Mouse (Mus musculus) left cerebral cortex, adult 11 months (tissue): ENCODE data around the gene Trim7.
"Not testable (repeated sequence)": the region's sequence is repeated elsewhere in the genome, so short reads cannot be mapped to it uniquely, and the experiment has no call there.

Source experiments
- DNase-seq: peaks from one replicate; pipeline ENCODE4 v3.0.0; 2022; ENCODE audit warnings: low spot score

Trim7 gene

GRCm38 (mm10) chr11:48823536-48823972 is 2.4 kb upstream of the Trim7 start:
- no peak for DNase-seq

- DNase-seq: no peak
These were observed 1.6 kb upstream of the Trim7 start for GRCm38 (mm10) chr11:48824311-48824830.

- DNase-seq: no peak
These were observed 784 bp downstream of the Trim7 start for GRCm38 (mm10) chr11:48826752-48827096.

- DNase-seq: no peak
These were observed 2.0 kb downstream of the Trim7 start for GRCm38 (mm10) chr11:48827926-48828325.

- DNase-seq: no peak
These were observed 4.3 kb downstream of the Trim7 start for GRCm38 (mm10) chr11:48830279-48830678.

GRCm38 (mm10) chr11:48831273-48831672 is 5.3 kb downstream of the Trim7 start:
- DNase-seq: no peak

GRCm38 (mm10) chr11:48833078-48833730 is 7.3 kb downstream of the Trim7 start:
- DNase-seq: no peak

GRCm38 (mm10) chr11:48833731-48834639 is 8.0 kb downstream of the Trim7 start:
- DNase-seq: peak; percentile 82

GRCm38 (mm10) chr11:48835923-48836322 is 10.0 kb downstream of the Trim7 start:
- DNase-seq: no peak

- DNase-seq: no peak
These were observed 11.0 kb downstream of the Trim7 start for GRCm38 (mm10) chr11:48836990-48837309.

- no peak for DNase-seq
These were observed 11.6 kb downstream of the Trim7 start for GRCm38 (mm10) chr11:48837310-48838180.

- DNase-seq: no peak
These were observed 12.3 kb downstream of the Trim7 start for GRCm38 (mm10) chr11:48838181-48838797.

- no peak for DNase-seq
These were observed 13.1 kb downstream of the Trim7 start for GRCm38 (mm10) chr11:48838879-48839680.

- no peak for DNase-seq
These were observed 14.9 kb downstream of the Trim7 start for GRCm38 (mm10) chr11:48840805-48841204.

- no peak for DNase-seq
These were observed 15.3 kb downstream of the Trim7 start for GRCm38 (mm10) chr11:48841213-48841612.

GRCm38 (mm10) chr11:48842378-48842792 is 16.4 kb downstream of the Trim7 start:
- no peak for DNase-seq

GRCm38 (mm10) chr11:48843202-48843601 is 17.3 kb downstream of the Trim7 start:
- DNase-seq: no peak

- no peak for DNase-seq
These were observed 18.4 kb downstream of the Trim7 start for GRCm38 (mm10) chr11:48844309-48844708.

- no peak for DNase-seq
These were observed 19.4 kb downstream of the Trim7 start for GRCm38 (mm10) chr11:48845244-48845815.

- not testable (repeated sequence) for DNase-seq
These were observed 20.4 kb downstream of the Trim7 start for GRCm38 (mm10) chr11:48846362-48846761.

GRCm38 (mm10) chr11:48846881-48847280 is 20.9 kb downstream of the Trim7 start:
- no peak for DNase-seq
